ENCODE assay signal across 10 mouse cellular contexts in genomic region chrX:23694588-23694987, GRCm38 (mm10). TPM values are rescaled to one million over a fixed set of nuclear protein-coding genes. Genes with fewer than 3 reads are reported as not detected.
DNase-seq lines count a peak whose midpoint lies in the region; ATAC-seq and TF ChIP-seq lines count a peak whose summit lies in the region.
"Had no signal": no experiment of that assay in that cellular context is flagged by ENCODE, and none has a peak within 500 bp of the region (broad histone marks: within the 10 kb centered on the region; RNA-seq: fewer than 3 reads in every experiment).

No protein-coding gene starts in this region.

- DNase-seq in kidney, postnatal 36 days = no peak
- peak; percentile 55 for DNase-seq in MEL (ENCODE audit: low read depth, low spot score)
- no peak for DNase-seq in adrenal gland, postnatal 10 days
- DNase-seq in kidney, postnatal 25 days = no peak
- DNase-seq in testis, postnatal 10 days (ENCODE audit: low spot score) = no peak
- DNase-seq: cerebellum, adult 11-12 months; thymus, postnatal 14 days had no signal

- H3K79me2 ChIP-seq in MEL (ENCODE audit: control insufficient read depth, insufficient read depth, low read length, poor library complexity) = peaks cover 50% of the 10 kb centered on the region

- no peak for TF ChIP-seq RAD21 in MEL (IDR thresholded peaks at IDR 0.05; ENCODE audit: low read depth, low read length)

- ATAC-seq in kidney, embryonic 14.5 days (ENCODE audit: low FRiP score, low TSS enrichment) = no peak
- no peak for ATAC-seq in hindbrain, embryonic 12.5 days (ENCODE audit: low FRiP score)
- no peak for ATAC-seq in midbrain, embryonic 12.5 days (ENCODE audit: low FRiP score, low read depth)

- peak overlapping the region; percentile 54; the same call in 1 of the 2 replicates for H3K4me3 ChIP-seq in kidney, embryonic 14.5 days (ENCODE audit: low read length)
- peak overlapping the region in 1 of 2 experiments; percentile 86; a peak in 2 of 4 replicates for H3K4me3 ChIP-seq in MEL (ENCODE audit: control insufficient read depth in 1 of 2, insufficient read depth in 1 of 2, low read depth in 2 of 2, low read length in 2 of 2)
- H3K4me3 ChIP-seq in hindbrain, embryonic 12.5 days = no peak overlapping the region
- H3K4me3 ChIP-seq in midbrain, embryonic 12.5 days = no peak overlapping the region

- no peak overlapping the region for H3K4me2 ChIP-seq in kidney, embryonic 14.5 days (replicated peaks; ENCODE audit: low read depth, low read length)
- peak overlapping the region; percentile 48 for H3K4me2 ChIP-seq in hindbrain, embryonic 12.5 days (replicated peaks)
- H3K4me2 ChIP-seq in midbrain, embryonic 12.5 days (replicated peaks) = peak overlapping the region; percentile 54; the same call in 1 of the 2 replicates

- no peak overlapping the region for H3K9ac ChIP-seq in kidney, embryonic 14.5 days (ENCODE audit: low read depth, low read length)
- H3K9ac ChIP-seq in MEL (ENCODE audit: control insufficient read depth, low read depth, low read length, poor library complexity, severe bottlenecking) = peak overlapping the region; percentile 94
- no peak overlapping the region for H3K9ac ChIP-seq in hindbrain, embryonic 12.5 days
- no peak overlapping the region for H3K9ac ChIP-seq in midbrain, embryonic 12.5 days (replicated peaks)

- 74% methylated on average over 3 of the region's 3 CpGs for WGBS in kidney, embryonic 14.5 days
- WGBS in hindbrain, embryonic 12.5 days = 75% methylated on average over 3 of the region's 3 CpGs
- 78% methylated on average over 3 of the region's 3 CpGs for WGBS in midbrain, embryonic 12.5 days

- H3K27me3 ChIP-seq in kidney, embryonic 14.5 days (ENCODE audit: control insufficient read depth, insufficient read depth, low read length) = no peaks in the 10 kb centered on the region
- H3K27me3 ChIP-seq in MEL (ENCODE audit: control insufficient read depth in 1 of 2, insufficient read depth in 2 of 2, low read length in 2 of 2) = no peaks in the 10 kb centered on the region
- no peaks in the 10 kb centered on the region for H3K27me3 ChIP-seq in hindbrain, embryonic 12.5 days
- no peaks in the 10 kb centered on the region for H3K27me3 ChIP-seq in midbrain, embryonic 12.5 days

- no peaks in the 10 kb centered on the region for H3K36me3 ChIP-seq in kidney, embryonic 14.5 days (ENCODE audit: control insufficient read depth, insufficient read depth, low read length)
- H3K36me3 ChIP-seq in MEL (ENCODE audit: control insufficient read depth in 1 of 2, insufficient read depth in 2 of 2, low read length in 2 of 2) = peaks cover 0 to 20% of the 10 kb centered on the region in 2 experiments; a peak in 2 of 4 replicates
- no peaks in the 10 kb centered on the region for H3K36me3 ChIP-seq in hindbrain, embryonic 12.5 days
- no peaks in the 10 kb centered on the region for H3K36me3 ChIP-seq in midbrain, embryonic 12.5 days

- TF ChIP-seq EP300 in MEL (IDR thresholded peaks at IDR 0.05; ENCODE audit: low read depth in 1 of 2, low read length in 2 of 2) = no peak

- H3K27ac ChIP-seq in kidney, embryonic 14.5 days (ENCODE audit: low read depth, low read length) = no peak overlapping the region
- peak overlapping the region; percentile 66 for H3K27ac ChIP-seq in MEL (ENCODE audit: control insufficient read depth, low read depth, low read length)
- H3K27ac ChIP-seq in hindbrain, embryonic 12.5 days = no peak overlapping the region
- no peak overlapping the region for H3K27ac ChIP-seq in midbrain, embryonic 12.5 days (replicated peaks)

- no peak for TF ChIP-seq POLR2A in MEL (IDR thresholded peaks at IDR 0.05; ENCODE audit: control insufficient read depth in 1 of 2, insufficient read depth in 1 of 2, low read depth in 1 of 2, low read length in 2 of 2, poor library complexity in 1 of 2)

- H3K4me1 ChIP-seq in kidney, embryonic 14.5 days (ENCODE audit: control insufficient read depth, insufficient read depth, low read length) = no peaks in the 10 kb centered on the region
- H3K4me1 ChIP-seq in MEL (ENCODE audit: control insufficient read depth in 1 of 2, insufficient read depth in 2 of 2, low read length in 2 of 2) = peaks cover 6 to 12% of the 10 kb centered on the region in 2 experiments
- no peaks in the 10 kb centered on the region for H3K4me1 ChIP-seq in hindbrain, embryonic 12.5 days
- no peaks in the 10 kb centered on the region for H3K4me1 ChIP-seq in midbrain, embryonic 12.5 days

- no peaks in the 10 kb centered on the region for H3K9me3 ChIP-seq in kidney, embryonic 14.5 days (ENCODE audit: control insufficient read depth, low read length)
- H3K9me3 ChIP-seq in MEL (replicated peaks; ENCODE audit: insufficient read depth, low read length) = no peaks in the 10 kb centered on the region
- H3K9me3 ChIP-seq in hindbrain, embryonic 12.5 days (replicated peaks) = no peaks in the 10 kb centered on the region
- no peaks in the 10 kb centered on the region for H3K9me3 ChIP-seq in midbrain, embryonic 12.5 days

- TF ChIP-seq CTCF in MEL (IDR thresholded peaks at IDR 0.05 in 2 of 3, conservative IDR thresholded peaks at IDR 0.05 in 1 of 3; ENCODE audit: control insufficient read depth in 1 of 3, insufficient read depth in 1 of 3, low read depth in 2 of 3, low read length in 3 of 3, poor library complexity in 1 of 3, severe bottlenecking in 1 of 3) = no peak

TF ChIP-seq in MEL, 35 proteins besides CTCF, POLR2A, EP300 and RAD21:
- no peak for TF ChIP-seq ZKSCAN1 (IDR thresholded peaks at IDR 0.05; ENCODE audit: low read depth, low read length)
- TF ChIP-seq JUND (IDR thresholded peaks at IDR 0.05; ENCODE audit: low read depth, low read length) = 0 out of 2 replicates have a peak, but pooled peaks have one; percentile 2
- TF ChIP-seq ZC3H11A (IDR thresholded peaks at IDR 0.05; ENCODE audit: low read depth, low read length) = no peak
- no peak for TF ChIP-seq NELFE (IDR thresholded peaks at IDR 0.05; ENCODE audit: low read depth, low read length)
- TF ChIP-seq GATA1 (IDR thresholded peaks at IDR 0.05; ENCODE audit: low read depth, low read length) = peak; percentile 77
- peak; percentile 44 for TF ChIP-seq ETS1 (IDR thresholded peaks at IDR 0.05; ENCODE audit: low read depth, low read length)
- no peak for TF ChIP-seq KAT2A (conservative IDR thresholded peaks at IDR 0.05; ENCODE audit: low read depth, low read length)
- TF ChIP-seq SMC3 (IDR thresholded peaks at IDR 0.05; ENCODE audit: low read depth, low read length) = no peak
- TF ChIP-seq MYB (IDR thresholded peaks at IDR 0.05; ENCODE audit: low read depth, low read length) = no peak
- no peak for TF ChIP-seq BHLHE40 (IDR thresholded peaks at IDR 0.05; ENCODE audit: borderline replicate concordance, low read depth, low read length)
- TF ChIP-seq ZNF384 (IDR thresholded peaks at IDR 0.05; ENCODE audit: low read depth, low read length) = no peak
- peak; percentile 38 for TF ChIP-seq SIN3A (IDR thresholded peaks at IDR 0.05; ENCODE audit: low read length)
- no peak for TF ChIP-seq NRF1 (IDR thresholded peaks at IDR 0.05; ENCODE audit: insufficient read depth, low read depth, low read length, poor library complexity, severe bottlenecking)
- no peak for TF ChIP-seq GABPA (IDR thresholded peaks at IDR 0.05; ENCODE audit: low read depth, low read length)
- TF ChIP-seq MAZ (IDR thresholded peaks at IDR 0.05; ENCODE audit: low read depth, low read length) = no peak
- no peak for TF ChIP-seq MAX (IDR thresholded peaks at IDR 0.05; ENCODE audit: low read length)
- TF ChIP-seq TAL1 (IDR thresholded peaks at IDR 0.05; ENCODE audit: low read length) = no peak
- TF ChIP-seq MYC (IDR thresholded peaks at IDR 0.05; ENCODE audit: low read depth, low read length) = no peak
- TF ChIP-seq HCFC1 (IDR thresholded peaks at IDR 0.05; ENCODE audit: low read depth, low read length) = no peak
- no peak for TF ChIP-seq USF1 (IDR thresholded peaks at IDR 0.05; ENCODE audit: low read depth, low read length)
- TF ChIP-seq RCOR1 (IDR thresholded peaks at IDR 0.05; ENCODE audit: low read depth, low read length) = no peak
- TF ChIP-seq ZMIZ1 (IDR thresholded peaks at IDR 0.05; ENCODE audit: low read depth, low read length) = no peak
- TF ChIP-seq POLR2AphosphoS2 (IDR thresholded peaks at IDR 0.05; ENCODE audit: low read length) = no peak
- no peak for TF ChIP-seq USF2 (IDR thresholded peaks at IDR 0.05; ENCODE audit: borderline replicate concordance in 1 of 2, insufficient read depth in 1 of 2, low read depth in 1 of 2, low read length in 2 of 2)
- no peak for TF ChIP-seq TCF12 (IDR thresholded peaks at IDR 0.05; ENCODE audit: low read depth, low read length)

RNA-seq across cellular contexts. Expression of gene Wdr44, which starts 1.7 kb away (rescaled TPM):
- 3.2 and 5.8 TPM in 2 replicates for polyA plus RNA-seq in kidney, embryonic 14.5 days (2014; fragmentation: Nextera tagmentation; extraction: Ambion mirVana)
- total RNA-seq in MEL (2012; rRNA removed) = 7.5 and 10.4 TPM in 2 replicates
- 10 to 100 TPM in 1 of 2 experiments, not detected in 1; 20.3 TPM for polyA plus RNA-seq in MEL (2012; ENCODE audit: insufficient read depth in 1 of 2, insufficient read length in 2 of 2, low read depth in 1 of 2, low replicate concordance in 2 of 2, missing spikeins in 1 of 2)
- polyA plus RNA-seq in hindbrain, embryonic 12.5 days (2016; fragmentation: Nextera tagmentation; extraction: Ambion mirVana) = 10.7 and 13.4 TPM in 2 replicates
- polyA plus RNA-seq in midbrain, embryonic 12.5 days (2016; fragmentation: Nextera tagmentation; extraction: Ambion mirVana) = 8.8 and 9.3 TPM in 2 replicates
- 1 to 10 TPM; 7.7 to 9.4 TPM for total RNA-seq in adrenal gland, postnatal 10 days (2021)
